Mouse (Mus musculus): ENCODE results near the gene Gm732.

Gene Gm732

GRCm38 (mm10) chrX:107948365-107948764 is at the start of gene Gm732:
Gene Gm732 (minus strand): TSS chrX:107948465.
- in situ Hi-C loops (cut with MboI; ENCODE audit: low sequenced_read_pairs), result no loop called here
